Mouse (Mus musculus) forebrain, embryonic 16.5 days (tissue): ENCODE results near the gene Babam1. TPM values are rescaled to one million over a fixed set of nuclear protein-coding genes. Genes with fewer than 3 reads are reported as not detected.

ENCODE experiments used
- ATAC-seq: fragments of 200-750 bp; cut with Nextera tagmentation; 2 replicates; pipeline ENCODE4 v1.8.0; 2017; ENCODE audit warnings: mild to moderate bottlenecking, moderate library complexity
- H3K27ac ChIP-seq: fragments of 300-500 bp; sonication (generic); 2 replicates; pipeline ENCODE4 v1.5.1; 2014; ENCODE audit warnings: low read length, control low read depth
- H3K27me3 ChIP-seq: fragments of 300-500 bp; sonication (generic); replicated peaks from 2 replicates; pipeline ENCODE4 v1.6.1; 2014; ENCODE audit warnings: low read length; ENCODE audit not compliant: control insufficient read depth, insufficient read depth
- H3K36me3 ChIP-seq: fragments of 300-500 bp; sonication (generic); 2 replicates; pipeline ENCODE4 v1.6.1; 2014; ENCODE audit not compliant: control insufficient read depth, insufficient read depth
- H3K4me1 ChIP-seq: fragments of 300-500 bp; sonication (generic); replicated peaks from 2 replicates; pipeline ENCODE4 v1.6.1; 2014; ENCODE audit warnings: low read length; ENCODE audit not compliant: control insufficient read depth, insufficient read depth
- H3K4me2 ChIP-seq: fragments of 300-500 bp; sonication (generic); 2 replicates; pipeline ENCODE4 v1.6.1; 2014; ENCODE audit warnings: mild to moderate bottlenecking, low read length, control low read depth
- H3K4me3 ChIP-seq: fragments of 300-500 bp; sonication (generic); replicated peaks from 2 replicates; pipeline ENCODE4 v1.5.1; 2014; ENCODE audit warnings: mild to moderate bottlenecking, low read length, control low read depth
- H3K9ac ChIP-seq: fragments of 300-500 bp; sonication (generic); replicated peaks from 2 replicates; pipeline ENCODE4 v1.6.1; 2014; ENCODE audit warnings: low read depth, low read length, control low read depth
- H3K9me3 ChIP-seq: fragments of 300-500 bp; sonication (generic); 2 replicates; pipeline ENCODE4 v1.6.1; 2016; ENCODE audit warnings: low read length; ENCODE audit not compliant: control insufficient read depth
- WGBS: fragments of 180-500 bp; shearing (Covaris S2); extraction: QIAGEN DNeasy Blood & Tissue Kit; methylation state at CpG from one replicate; pipeline ENCODE4 v1.1.7; 2014; 5-methylcytosine and 5-hydroxymethylcytosine counted together
- polyA plus RNA-seq: library from polyadenylated mRNA; unstranded; fragments of >200 nt; fragmentation: Nextera tagmentation; extraction: Ambion mirVana; gene quantifications from 2 replicates; pipeline ENCODE4 v1.2.1, GENCODE M21; 2015

Gene Babam1
- 103 and 105 TPM in 2 replicates for polyA plus RNA-seq

DNA sequence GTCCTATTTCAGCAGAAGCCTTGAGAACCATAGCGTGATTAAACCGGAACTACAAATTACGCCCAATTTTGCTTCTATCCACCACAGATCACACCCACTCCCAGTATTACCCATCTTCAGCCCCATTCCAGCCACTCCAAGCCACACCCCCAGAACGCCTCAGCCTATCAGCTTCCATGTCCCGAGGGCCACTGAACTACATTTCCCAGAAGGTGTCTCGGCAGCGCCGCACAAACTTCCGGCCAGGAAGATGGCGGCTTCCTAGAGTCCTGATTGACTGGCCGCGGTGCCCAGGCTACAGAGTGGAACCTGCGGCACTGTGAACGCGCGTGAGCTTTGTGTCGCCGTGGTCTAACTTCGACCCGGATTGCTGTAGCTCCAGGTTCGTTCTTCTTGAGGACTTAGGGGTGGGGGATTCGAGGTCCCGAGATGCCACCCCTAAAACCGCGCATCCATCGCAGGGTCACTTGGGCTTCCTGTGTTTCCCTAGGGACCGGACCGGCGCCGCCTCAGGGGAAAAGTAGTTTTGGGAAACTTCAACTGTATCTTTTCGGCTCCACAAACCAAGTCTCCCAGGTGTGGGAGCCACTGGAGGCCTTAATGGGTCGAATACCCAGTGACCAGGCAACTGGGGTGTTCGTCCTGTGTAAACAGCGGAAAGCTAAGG, at the start of gene Babam1:
Gene Babam1 (plus strand): TSS at position 223 of the 667 bp plus-strand sequence.
- H3K9me3 ChIP-seq, result no peaks in the 10 kb centered on the region
- H3K9ac ChIP-seq, result peak within 1 kb of the TSS; percentile 76
- H3K4me1 ChIP-seq, result peaks cover 11% of the 10 kb centered on the region
- WGBS, result under 1% methylated on average over 34 of the region's 34 CpGs
- peak within 1 kb of the TSS; percentile 62 for H3K27ac ChIP-seq
- H3K4me3 ChIP-seq, result peak within 1 kb of the TSS; percentile 55
- ATAC-seq, result peak; percentile 99
- no peaks in the 10 kb centered on the region for H3K27me3 ChIP-seq
- peak within 1 kb of the TSS; percentile 64 for H3K4me2 ChIP-seq
- H3K36me3 ChIP-seq, result no peaks in the 10 kb centered on the region

DNA sequence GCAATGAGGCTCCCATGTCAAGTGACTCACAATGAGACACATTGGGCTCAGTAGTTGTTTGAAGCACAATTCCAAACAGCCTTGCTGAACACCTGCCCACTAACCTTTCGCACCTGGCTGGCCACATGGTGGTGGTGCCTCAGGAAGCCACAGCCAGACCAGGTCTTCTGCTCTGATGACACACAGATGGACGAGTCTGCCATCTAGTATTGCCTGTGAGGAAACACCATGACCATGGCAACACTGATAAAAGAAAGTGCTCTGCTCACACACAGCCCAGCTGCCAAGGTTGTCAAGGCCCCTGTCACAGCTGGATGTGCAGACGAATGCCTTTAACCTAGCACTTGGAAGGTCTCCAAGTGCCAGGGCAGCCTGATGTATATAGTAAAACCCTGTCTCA, 45.5 kb upstream of the Babam1 start:
- WGBS, result 69% methylated on average over 3 of the region's 3 CpGs
- no peak for ATAC-seq
- H3K27me3 ChIP-seq, result no peaks in the 10 kb centered on the region
- H3K9ac ChIP-seq, result no peak overlapping the region
- no peak overlapping the region for H3K27ac ChIP-seq
- peaks cover 45% of the 10 kb centered on the region for H3K36me3 ChIP-seq
- no peak overlapping the region for H3K4me3 ChIP-seq
- H3K4me1 ChIP-seq, result no peaks in the 10 kb centered on the region
- no peaks in the 10 kb centered on the region for H3K9me3 ChIP-seq
- no peak overlapping the region for H3K4me2 ChIP-seq

DNA sequence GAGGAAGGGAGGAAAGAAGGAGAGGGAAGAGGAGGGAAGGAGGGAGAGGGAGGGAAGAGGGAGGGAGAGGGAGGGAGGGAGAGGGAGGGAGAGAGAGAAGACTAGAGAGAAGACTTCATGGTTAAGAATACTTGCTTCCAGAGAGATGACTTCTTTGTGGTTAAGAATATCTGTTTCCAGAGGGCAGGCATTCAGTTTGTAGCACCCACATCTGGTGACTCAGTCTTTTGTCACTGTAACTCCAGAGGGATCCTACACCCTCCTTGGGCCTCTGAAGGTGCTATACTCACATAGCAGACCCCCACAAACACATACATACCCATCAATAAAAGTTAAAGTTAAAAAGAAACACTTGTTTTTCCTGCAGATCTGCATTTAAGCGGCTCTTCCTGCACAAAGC, 45.1 kb upstream of the Babam1 start:
- H3K4me2 ChIP-seq, result no peak overlapping the region
- ATAC-seq, result no peak
- H3K27me3 ChIP-seq, result no peaks in the 10 kb centered on the region
- no peaks in the 10 kb centered on the region for H3K9me3 ChIP-seq
- no peak overlapping the region for H3K9ac ChIP-seq
- 100% methylated on average over 1 of the region's 1 CpGs for WGBS
- no peaks in the 10 kb centered on the region for H3K4me1 ChIP-seq
- H3K27ac ChIP-seq, result no peak overlapping the region
- no peak overlapping the region for H3K4me3 ChIP-seq
- peaks cover 41% of the 10 kb centered on the region for H3K36me3 ChIP-seq

DNA sequence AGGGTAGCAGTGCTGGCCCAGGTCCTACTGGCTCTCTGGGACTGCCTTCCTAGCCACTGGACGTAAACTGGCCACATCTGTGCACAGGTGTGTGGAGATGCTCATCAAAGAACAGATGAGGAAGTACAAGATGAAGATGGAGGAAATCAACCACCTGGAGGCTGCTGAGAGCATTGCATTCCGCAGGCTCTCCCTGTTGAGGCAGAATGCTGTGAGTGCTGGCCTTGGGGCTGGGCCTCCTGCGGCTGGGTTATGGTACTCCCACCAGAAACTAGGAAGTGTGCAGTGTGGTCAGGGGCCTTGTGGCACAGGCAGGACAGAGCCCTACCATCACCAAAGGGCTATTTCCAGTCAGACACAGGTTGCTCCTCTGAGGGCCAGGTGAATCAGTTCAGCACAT, 38.6 kb upstream of the Babam1 start:
- H3K36me3 ChIP-seq, result peaks cover 13% of the 10 kb centered on the region
- no peak overlapping the region for H3K9ac ChIP-seq
- no peak overlapping the region for H3K27ac ChIP-seq
- no peaks in the 10 kb centered on the region for H3K27me3 ChIP-seq
- no peak for ATAC-seq
- no peak overlapping the region for H3K4me3 ChIP-seq
- no peak overlapping the region for H3K4me2 ChIP-seq
- H3K4me1 ChIP-seq, result no peaks in the 10 kb centered on the region
- H3K9me3 ChIP-seq, result no peaks in the 10 kb centered on the region
- 92% methylated on average over 3 of the region's 3 CpGs for WGBS

DNA sequence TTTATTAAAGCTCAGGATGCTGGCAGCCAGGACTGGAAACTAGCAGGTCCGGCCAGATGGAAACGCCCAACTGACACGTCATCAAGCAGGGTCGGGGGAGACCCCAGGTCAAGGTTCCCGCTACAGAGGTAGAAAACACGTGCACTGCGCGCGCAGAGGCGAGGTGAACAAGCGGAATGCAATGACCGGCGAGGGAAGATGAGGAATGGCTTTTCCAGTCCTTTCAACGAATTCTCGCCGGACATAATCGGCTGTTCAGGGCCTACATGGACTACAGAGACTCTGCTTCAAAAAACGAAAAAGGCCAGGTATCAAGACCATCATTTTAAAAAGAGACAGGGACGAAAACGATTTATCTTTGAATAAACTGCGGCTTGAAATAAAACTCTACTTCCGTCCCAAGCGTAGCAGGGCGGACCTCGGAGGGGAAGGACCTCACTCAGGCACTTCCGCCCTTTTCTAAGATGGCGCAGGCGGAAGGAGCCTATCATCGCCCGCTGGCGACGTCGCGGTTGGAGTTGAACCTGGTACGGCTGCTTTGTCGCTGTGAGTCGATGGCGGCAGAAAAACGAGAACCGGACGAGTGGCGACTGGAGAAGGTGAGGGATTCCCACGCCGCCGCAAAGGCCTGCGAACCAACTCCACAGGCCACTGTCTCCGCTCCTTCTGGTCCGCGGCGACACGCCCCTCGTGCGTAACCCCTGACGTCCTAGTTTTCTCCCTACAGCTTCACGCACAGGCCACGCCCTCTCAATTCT, 29.7 kb upstream of the Babam1 start, which contains the start of gene Use1:
Gene Use1 (plus strand): TSS at position 78 of the 758 bp plus-strand sequence.
- ATAC-seq, result peak; percentile 80
- WGBS, result under 1% methylated on average over 56 of the region's 56 CpGs

DNA sequence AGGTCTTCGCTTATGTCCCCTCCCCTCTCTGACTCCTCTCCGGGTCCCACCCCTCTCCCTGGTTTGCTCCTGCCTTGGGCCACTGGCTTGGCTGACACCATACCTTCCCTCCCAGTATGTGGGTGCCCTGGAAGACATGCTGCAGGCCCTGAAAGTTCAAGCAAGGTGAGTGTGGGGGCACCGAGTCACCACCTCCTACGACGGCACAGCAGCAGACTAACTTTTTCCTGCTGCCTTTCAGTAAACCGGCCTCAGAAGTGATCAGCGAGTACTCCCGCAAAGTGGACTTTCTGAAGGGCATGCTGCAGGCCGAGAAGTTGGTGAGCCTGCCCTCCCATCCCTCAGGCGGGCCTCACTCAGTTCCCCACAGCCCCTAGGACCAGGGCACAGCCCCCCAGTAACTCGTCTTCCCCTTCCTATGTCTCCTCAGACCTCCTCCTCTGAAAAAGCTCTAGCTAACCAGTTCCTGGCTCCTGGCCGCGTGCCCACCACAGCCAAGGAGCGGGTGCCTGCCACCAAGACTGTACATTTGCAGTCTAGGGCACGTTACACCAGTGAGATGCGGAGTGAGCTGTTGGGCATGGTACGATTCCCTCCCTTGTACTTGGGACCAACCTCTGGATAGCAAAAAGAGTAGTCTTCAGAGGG, 29.0 kb upstream of the Babam1 start:
- WGBS, result 51% methylated on average over 17 of the region's 17 CpGs
- Histone ChIP-seq H3K9me3 (no peaks in the 10 kb centered on the region), H3K27ac (peak overlapping the region; percentile 80), H3K4me1 (peaks cover 18% of the 10 kb centered on the region), H3K9ac (peak overlapping the region; percentile 57), H3K27me3 (no peaks in the 10 kb centered on the region), H3K4me3 (peak overlapping the region; percentile 52), H3K36me3 (no peaks in the 10 kb centered on the region), H3K4me2 (peak overlapping the region; percentile 84)
- no peak for ATAC-seq

More for the DNA sequence above, 29.7 kb upstream of the Babam1 start, which contains the start of gene Use1:
- Histone ChIP-seq H3K4me2 (peak within 1 kb of the TSS; percentile 84), H3K9ac (peak within 1 kb of the TSS; percentile 57), H3K9me3 (no peaks in the 10 kb centered on the region), H3K4me1 (peaks cover 18% of the 10 kb centered on the region), H3K27me3 (no peaks in the 10 kb centered on the region), H3K4me3 (peak within 1 kb of the TSS; percentile 52), H3K27ac (peak within 1 kb of the TSS; percentile 80), H3K36me3 (no peaks in the 10 kb centered on the region)

DNA sequence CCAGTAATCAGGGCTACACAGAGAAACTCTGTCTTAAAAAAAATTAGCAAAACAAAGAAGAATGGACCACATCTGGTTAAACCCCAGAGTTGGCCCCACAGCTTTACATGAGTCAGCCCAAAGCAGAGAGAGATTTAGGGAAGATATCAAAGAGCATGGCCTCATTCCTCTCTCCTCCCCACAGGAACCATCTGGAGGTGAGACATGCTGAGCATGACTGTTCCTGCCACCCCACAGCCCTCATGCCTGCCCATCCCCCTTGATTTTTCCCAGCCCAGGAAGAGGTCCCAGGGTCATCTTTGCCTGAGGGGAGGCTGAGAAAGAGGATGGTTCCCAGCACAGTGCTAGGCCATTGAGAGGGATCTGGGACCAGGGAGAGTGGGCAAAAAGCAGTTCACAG, 28.3 kb upstream of the Babam1 start:
- no peak overlapping the region for H3K4me3 ChIP-seq
- no peak overlapping the region for H3K4me2 ChIP-seq
- no peak overlapping the region for H3K9ac ChIP-seq

DNA sequence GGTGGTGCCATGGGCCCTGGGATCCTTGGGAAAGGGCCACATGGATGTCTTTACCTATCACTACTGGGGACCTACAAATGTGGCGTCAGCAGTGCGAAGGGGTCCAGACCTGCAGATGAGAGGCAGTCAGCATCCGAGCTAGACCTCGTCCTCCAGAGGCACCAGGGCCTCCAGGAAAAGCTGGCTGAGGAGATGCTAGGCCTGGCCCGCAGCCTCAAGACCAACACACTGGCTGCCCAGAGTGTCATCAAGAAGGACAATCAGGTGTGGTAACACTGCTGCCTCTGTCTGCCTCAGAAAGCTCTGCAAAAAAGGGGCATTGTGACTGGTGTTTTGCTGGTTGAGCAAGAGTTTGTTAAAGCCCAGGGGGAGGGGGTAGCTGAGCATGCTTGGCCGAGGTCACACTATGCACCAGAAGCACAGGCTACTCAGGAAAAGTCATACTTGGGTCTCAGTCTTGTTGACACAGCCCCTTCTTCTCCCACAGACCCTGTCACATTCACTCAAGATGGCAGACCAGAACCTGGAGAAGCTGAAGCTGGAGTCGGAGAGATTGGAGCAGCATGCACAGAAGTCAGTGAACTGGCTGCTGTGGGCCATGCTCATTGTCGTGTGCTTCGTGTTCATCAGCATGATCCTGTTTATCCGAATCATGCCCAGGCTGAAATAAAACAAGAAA, 27.5 kb upstream of the Babam1 start:
- peaks cover 18% of the 10 kb centered on the region for H3K4me1 ChIP-seq
- no peak for ATAC-seq
- H3K4me2 ChIP-seq, result no peak overlapping the region
- no peak overlapping the region for H3K9ac ChIP-seq
- H3K4me3 ChIP-seq, result no peak overlapping the region
- H3K9me3 ChIP-seq, result no peaks in the 10 kb centered on the region
- 93% methylated on average over 10 of the region's 10 CpGs for WGBS
- H3K36me3 ChIP-seq, result no peaks in the 10 kb centered on the region
- no peak overlapping the region for H3K27ac ChIP-seq
- no peaks in the 10 kb centered on the region for H3K27me3 ChIP-seq

More for the DNA sequence above, 28.3 kb upstream of the Babam1 start:
- H3K27me3 ChIP-seq, result no peaks in the 10 kb centered on the region
- H3K36me3 ChIP-seq, result no peaks in the 10 kb centered on the region
- ATAC-seq, result no peak
- H3K4me1 ChIP-seq, result peaks cover 18% of the 10 kb centered on the region
- no peak overlapping the region for H3K27ac ChIP-seq
- no peaks in the 10 kb centered on the region for H3K9me3 ChIP-seq
